Mouse (Mus musculus) CH12.LX (cell line): ENCODE measurements around the gene Foxa1.

ENCODE experiments used
- CTCF ChIP-seq, 2 experiments: IDR thresholded peaks in 1 of 2; conservative IDR thresholded peaks in 1 of 2; 2 replicates each; pipeline ENCODE4 v1.5.1; 2011 to 2012; ENCODE audit warnings: low read depth in 2 of 2, low read length in 2 of 2, improper control_type of control experiment in 1 of 2, inconsistent platforms in 1 of 2, mild to moderate bottlenecking in 1 of 2, moderate library complexity in 1 of 2
- USF2 ChIP-seq: conservative IDR thresholded peaks from 2 replicates; pipeline ENCODE4 v1.6.1; 2011; ENCODE audit warnings: low read depth, low read length, improper control_type of control experiment

- no peak for TF ChIP-seq USF2
- TF ChIP-seq CTCF (conservative IDR thresholded peaks at IDR 0.05 in 1 of 2, IDR thresholded peaks at IDR 0.05 in 1 of 2; ENCODE audit: low read depth in 2 of 2, low read length in 2 of 2), result no peak
Observed at GRCm38 (mm10) chr12:57552286-57552685, 5.6 kb upstream of the Foxa1 start.
